Mouse (Mus musculus) layer of hippocampus, adult 2 months (tissue): ENCODE data around the gene Ppa2. TPM values are rescaled to one million over a fixed set of nuclear protein-coding genes. Genes with fewer than 3 reads are reported as not detected.

Experiments used
- DNase-seq, 2 experiments: peaks; one replicate each; pipeline ENCODE4 v3.0.0; 2022; ENCODE audit warnings: low spot score in 2 of 2
- H3K27ac ChIP-seq: fragments of 200-600 bp; 2 replicates; pipeline ENCODE4 v1.8.1; 2022
- H3K4me3 ChIP-seq: fragments of 200-600 bp; 2 replicates; pipeline ENCODE4 v1.8.1; 2022; ENCODE audit warnings: mild to moderate bottlenecking
- CTCF ChIP-seq: fragments of 200-600 bp; conservative IDR thresholded peaks from 2 replicates; pipeline ENCODE4 v1.8.1; 2022; ENCODE audit warnings: antibody characterized with exemption, mild to moderate bottlenecking, moderate library complexity
- total RNA-seq, 2 experiments: library from RNA; stranded (reverse); gene quantifications; 2 replicates each; pipeline ENCODE4 v1.2.3; 2021

Ppa2 gene
- total RNA-seq, 2 experiments from 2014 or later, result 46.1 to 47.4 TPM

- no peak overlapping the region for H3K27ac ChIP-seq
- no peak for DNase-seq
- no peak overlapping the region for H3K4me3 ChIP-seq
- TF ChIP-seq CTCF, result no peak
Measured at GRCm38 (mm10) chr3:133381519-133381918, 71.6 kb downstream of the Ppa2 start.

GRCm38 (mm10) chr3:133382147-133382546 is 72.2 kb downstream of the Ppa2 start:
- Histone ChIP-seq H3K4me3 (no peak overlapping the region), H3K27ac (no peak overlapping the region)
- DNase-seq, result no peak
- no peak for TF ChIP-seq CTCF

DNA sequence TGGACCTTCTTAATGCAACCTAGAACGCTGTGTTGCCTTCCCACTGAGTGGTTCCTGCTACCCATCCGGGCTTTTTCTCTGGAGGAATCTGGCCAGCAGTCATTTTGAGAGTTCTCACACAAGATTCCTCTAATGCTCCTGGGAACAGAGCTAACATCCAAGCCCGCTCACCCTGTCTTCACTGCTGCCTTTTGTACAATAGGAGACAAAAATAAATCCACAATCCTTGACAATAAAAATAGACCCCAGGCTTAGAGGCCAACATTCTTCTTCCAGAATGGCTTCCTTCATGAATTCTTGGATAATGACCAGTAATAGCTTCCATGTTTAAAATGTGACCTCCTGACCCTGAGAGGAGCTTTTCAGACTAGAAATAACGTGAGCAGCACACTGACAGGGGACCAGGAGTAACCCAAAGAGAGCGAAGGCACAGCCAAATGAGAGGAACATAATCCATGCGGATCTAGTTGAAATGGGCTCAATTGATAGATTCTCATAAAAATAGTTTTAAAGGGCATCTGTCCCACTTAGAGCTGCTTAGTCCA is 74.3 kb downstream of the Ppa2 start:
- no peak for DNase-seq
- Histone ChIP-seq H3K27ac (no peak overlapping the region), H3K4me3 (no peak overlapping the region)
- TF ChIP-seq CTCF, result no peak

GRCm38 (mm10) chr3:133387283-133387682 is 77.4 kb downstream of the Ppa2 start:
- Histone ChIP-seq H3K27ac (no peak overlapping the region), H3K4me3 (no peak overlapping the region)
- no peak for TF ChIP-seq CTCF
- DNase-seq, result no peak

DNA sequence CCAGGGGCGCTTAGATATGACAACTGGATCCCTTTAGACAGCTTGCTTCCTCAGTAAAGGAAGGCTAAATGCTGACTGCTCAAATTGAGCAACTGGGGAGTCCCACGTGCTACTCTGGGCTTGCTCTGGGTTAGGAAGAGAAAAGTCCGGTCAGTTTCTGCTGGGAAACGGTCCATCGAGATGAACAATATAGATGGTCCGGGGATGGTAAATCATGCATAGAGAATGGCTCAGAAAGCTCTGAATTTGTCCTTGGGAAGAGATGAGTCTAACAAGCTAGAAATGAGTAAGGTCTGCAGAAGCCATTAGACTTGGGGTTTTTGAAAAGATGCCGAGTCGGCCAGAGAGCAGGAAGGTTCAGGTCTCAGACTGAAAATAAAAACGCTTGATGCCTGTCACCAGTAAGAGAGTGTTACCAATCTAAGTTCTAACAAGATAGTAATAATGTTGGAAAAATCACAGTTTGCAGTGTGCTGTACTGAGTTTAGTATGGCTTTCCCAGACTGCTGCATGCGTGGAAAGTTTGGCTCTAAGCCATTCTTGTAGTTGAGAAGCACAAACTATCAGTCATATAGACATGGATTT is 80.0 kb downstream of the Ppa2 start:
- Histone ChIP-seq H3K27ac (no peak overlapping the region), H3K4me3 (no peak overlapping the region)
- no peak for DNase-seq
- no peak for TF ChIP-seq CTCF

DNA sequence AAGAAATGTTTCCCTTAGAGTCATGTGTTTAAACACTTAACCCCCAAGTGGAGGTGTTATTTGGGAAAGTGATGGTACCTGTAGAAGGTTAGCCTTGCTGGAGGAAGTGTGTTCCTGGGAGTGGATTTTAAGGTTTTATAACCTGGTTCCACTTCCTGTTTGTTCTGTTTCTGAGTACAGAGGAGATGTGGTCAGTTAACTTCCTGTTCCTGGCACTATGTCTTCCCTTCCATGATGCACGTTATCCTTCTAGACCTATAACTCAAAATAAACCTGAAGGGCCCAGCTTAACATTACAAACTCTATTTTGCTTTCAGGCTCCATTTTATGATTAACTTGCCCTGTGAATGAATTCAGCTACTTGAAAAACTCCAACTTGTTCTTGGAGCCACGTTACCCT is 84.6 kb downstream of the Ppa2 start:
- DNase-seq, result no peak
- Histone ChIP-seq H3K27ac (no peak overlapping the region), H3K4me3 (no peak overlapping the region)
- TF ChIP-seq CTCF, result no peak

- Histone ChIP-seq H3K4me3 (no peak overlapping the region), H3K27ac (no peak overlapping the region)
- no peak for DNase-seq
- TF ChIP-seq CTCF, result no peak
Measured at GRCm38 (mm10) chr3:133403849-133404248, 93.9 kb downstream of the Ppa2 start.

DNA sequence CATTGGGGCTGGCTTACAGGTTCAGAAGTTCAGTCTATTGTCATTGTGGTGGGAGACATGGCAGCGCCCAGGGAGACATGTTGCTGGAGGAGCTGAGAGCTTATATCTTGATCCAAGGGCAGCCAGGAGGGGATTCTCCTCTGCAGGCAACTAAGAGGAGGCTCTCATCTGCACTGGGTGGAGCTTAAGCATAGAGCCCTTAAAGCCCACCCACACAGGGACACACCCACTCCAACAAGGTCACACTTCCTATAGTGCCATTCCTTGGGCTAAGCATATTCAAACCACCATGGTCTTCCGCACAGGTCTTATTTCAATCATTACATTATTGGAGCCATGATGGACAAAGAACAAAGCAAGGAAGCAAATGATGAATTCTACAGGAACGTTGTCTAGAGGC is 95.7 kb downstream of the Ppa2 start:
- Histone ChIP-seq H3K27ac (no peak overlapping the region), H3K4me3 (no peak overlapping the region)
- DNase-seq, result no peak
- no peak for TF ChIP-seq CTCF

DNA sequence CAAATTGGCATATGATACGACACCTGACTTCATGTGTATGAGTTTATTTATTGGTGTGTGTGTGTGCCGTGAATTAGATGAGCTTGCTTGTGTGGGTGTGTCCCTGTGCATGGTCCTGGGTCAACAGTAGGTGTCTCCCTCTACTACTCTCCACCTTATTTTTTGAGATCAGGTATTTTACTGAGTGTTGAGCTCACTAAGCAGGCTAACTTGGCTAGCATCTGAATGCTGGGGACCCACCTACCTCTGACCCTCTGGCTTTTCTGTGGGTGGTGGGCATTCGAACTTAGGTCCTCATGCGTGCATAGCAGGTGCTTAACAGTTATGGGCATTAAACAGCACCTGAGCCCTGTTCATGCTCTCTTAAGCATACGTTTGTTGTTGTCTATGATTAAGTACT is 96.3 kb downstream of the Ppa2 start:
- Histone ChIP-seq H3K4me3 (no peak overlapping the region), H3K27ac (no peak overlapping the region)
- no peak for TF ChIP-seq CTCF
- no peak for DNase-seq

DNA sequence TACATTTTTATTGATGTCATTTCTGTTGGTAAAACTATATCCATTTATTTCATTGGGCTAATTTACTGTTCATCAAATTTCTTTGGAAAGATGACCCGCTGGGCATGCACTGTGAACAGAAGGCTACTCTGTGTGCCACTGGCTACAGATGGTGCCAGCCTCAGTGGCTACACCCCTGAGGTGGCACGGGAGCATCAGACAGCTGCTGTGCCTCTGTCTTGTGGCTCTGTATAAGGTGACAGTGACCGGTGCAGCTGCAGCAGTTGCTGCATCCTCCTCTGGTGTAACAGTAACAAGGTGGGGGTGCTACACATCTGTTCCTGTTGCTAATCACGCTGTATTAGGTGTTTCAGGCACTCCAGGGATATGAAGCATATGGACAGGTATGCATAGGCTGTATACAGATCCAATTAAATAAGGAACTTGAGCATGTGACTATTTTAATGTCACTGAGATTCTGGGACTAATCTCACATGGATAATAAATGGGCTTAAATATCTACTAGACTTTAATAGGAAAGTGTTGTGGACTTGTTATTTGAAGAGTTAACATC is 101.3 kb downstream of the Ppa2 start:
- no peak overlapping the region for H3K27ac ChIP-seq
- H3K4me3 ChIP-seq, result no peak overlapping the region
- TF ChIP-seq CTCF, result no peak
- DNase-seq, result no peak

- DNase-seq, result no peak
- TF ChIP-seq CTCF, result no peak
- Histone ChIP-seq H3K27ac (no peak overlapping the region), H3K4me3 (no peak overlapping the region)
Measured at GRCm38 (mm10) chr3:133411768-133412167, 101.9 kb downstream of the Ppa2 start.

DNA sequence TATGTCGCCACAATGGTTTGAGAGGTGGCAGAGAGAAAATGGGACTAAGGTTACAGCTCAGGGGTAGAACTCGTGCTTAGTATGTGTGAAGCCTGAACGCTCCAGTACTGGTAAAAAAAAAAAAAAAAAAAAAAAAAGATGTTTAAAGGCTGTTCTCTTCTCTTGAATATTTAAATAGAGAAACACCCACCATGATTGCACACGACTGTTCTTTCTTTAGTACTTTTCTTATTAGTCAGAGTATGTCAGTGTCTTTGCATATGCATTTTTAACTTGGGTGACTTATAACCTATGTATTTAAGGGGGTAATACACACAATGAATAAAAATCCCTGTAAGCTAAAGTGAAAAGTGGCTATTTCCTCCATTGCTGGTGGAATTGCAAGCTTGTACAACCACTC is 104.8 kb downstream of the Ppa2 start:
- TF ChIP-seq CTCF, result no peak
- DNase-seq, result no peak
- Histone ChIP-seq H3K27ac (no peak overlapping the region), H3K4me3 (no peak overlapping the region)

DNA sequence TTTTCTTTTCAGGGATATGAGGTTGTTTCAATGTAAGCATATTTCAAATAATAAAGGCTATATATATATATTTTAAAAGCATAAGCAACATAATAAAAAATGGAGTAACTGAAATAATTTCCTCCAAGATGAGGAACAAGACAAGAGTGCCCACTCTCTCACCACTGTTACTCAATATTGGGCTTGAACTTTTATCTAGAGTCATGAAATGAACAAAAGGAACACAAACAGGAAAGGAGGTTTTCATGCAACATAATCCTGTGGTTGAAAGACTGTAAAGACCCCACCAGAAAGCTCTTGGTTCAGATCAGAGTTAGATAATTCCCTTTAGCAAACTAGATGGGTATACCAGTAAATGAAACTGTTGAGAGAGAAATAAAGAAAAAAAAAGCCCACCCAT is 113.2 kb downstream of the Ppa2 start:
- Histone ChIP-seq H3K27ac (no peak overlapping the region), H3K4me3 (no peak overlapping the region)
- no peak for DNase-seq
- no peak for TF ChIP-seq CTCF

Other genes with a start within 250 kb of the Ppa2 start
- gene Ints12, start 218.3 kb upstream of the Ppa2 start, total RNA-seq, result 10 to 100 TPM; 10.0 to 10.8 TPM
- 10 to 100 TPM in 1 of 2 experiments, 1 to 10 TPM in 1; 7.3 to 10.1 TPM for gene Gstcd, start 218.1 kb upstream of the Ppa2 start, total RNA-seq
- gene Arhgef38, start 75.2 kb upstream of the Ppa2 start, total RNA-seq, result not detected
- gene Tet2, start 235.0 kb downstream of the Ppa2 start, total RNA-seq, result 10 to 100 TPM; 40.7 to 45.9 TPM